Mouse (Mus musculus): ENCODE results near the gene Cd5.
A peak's percentile ranks its signal among the peaks of the same experiment; 100 is the strongest.

Cd5 gene

GRCm38 (mm10) chr19:10729889-10730288 is 8.9 kb downstream of the Cd5 start:
- no peak for DNase-seq (ENCODE audit: low spot score in 2 of 2)

- DNase-seq (ENCODE audit: low spot score in 2 of 2): no peak
Observed at GRCm38 (mm10) chr19:10724629-10725363, 14.0 kb downstream of the Cd5 start.

- no peak for DNase-seq (ENCODE audit: low spot score in 2 of 2)
Observed at GRCm38 (mm10) chr19:10723649-10724048, 15.2 kb downstream of the Cd5 start.

GRCm38 (mm10) chr19:10723084-10723483 is 15.7 kb downstream of the Cd5 start:
- no peak for DNase-seq (ENCODE audit: low spot score in 2 of 2)

GRCm38 (mm10) chr19:10721064-10721463 is 17.7 kb downstream of the Cd5 start:
- DNase-seq (ENCODE audit: low spot score in 2 of 2): no peak

- DNase-seq (ENCODE audit: low spot score in 2 of 2): no peak
Observed at GRCm38 (mm10) chr19:10720524-10720923, 18.3 kb downstream of the Cd5 start.

- no peak for DNase-seq (ENCODE audit: low spot score in 2 of 2)
Observed at GRCm38 (mm10) chr19:10719751-10720150, 19.1 kb downstream of the Cd5 start.

- DNase-seq (ENCODE audit: low spot score in 2 of 2): no peak
Observed at GRCm38 (mm10) chr19:10718251-10718775, 20.5 kb downstream of the Cd5 start.

GRCm38 (mm10) chr19:10715476-10715875 is 23.3 kb downstream of the Cd5 start:
- DNase-seq (ENCODE audit: low spot score in 2 of 2): no peak

- DNase-seq (ENCODE audit: low spot score in 2 of 2): peak; percentile 63 to 67
Observed at GRCm38 (mm10) chr19:10714682-10715475, 23.9 kb downstream of the Cd5 start.

GRCm38 (mm10) chr19:10714168-10714567 is 24.6 kb downstream of the Cd5 start:
- no peak for DNase-seq (ENCODE audit: low spot score in 2 of 2)

GRCm38 (mm10) chr19:10713551-10713950 is 25.3 kb downstream of the Cd5 start:
- no peak for DNase-seq (ENCODE audit: low spot score in 2 of 2)

GRCm38 (mm10) chr19:10712646-10713045 is 26.2 kb downstream of the Cd5 start:
- no peak for DNase-seq (ENCODE audit: low spot score in 2 of 2)

- no peak for DNase-seq (ENCODE audit: low spot score in 2 of 2)
Observed at GRCm38 (mm10) chr19:10712194-10712593, 26.6 kb downstream of the Cd5 start.

GRCm38 (mm10) chr19:10710751-10711150 is 28.1 kb downstream of the Cd5 start:
- DNase-seq (ENCODE audit: low spot score in 2 of 2): no peak

- DNase-seq (ENCODE audit: low spot score in 2 of 2): peak; percentile 46 to 49
Observed at GRCm38 (mm10) chr19:10710088-10710511, 28.7 kb downstream of the Cd5 start.

GRCm38 (mm10) chr19:10709360-10710087 is 29.3 kb downstream of the Cd5 start:
- DNase-seq (ENCODE audit: low spot score in 2 of 2): peak; percentile 76 to 82

- no peak for DNase-seq (ENCODE audit: low spot score in 2 of 2)
Observed at GRCm38 (mm10) chr19:10708900-10709299, 29.9 kb downstream of the Cd5 start.

- no peak for DNase-seq (ENCODE audit: low spot score in 2 of 2)
Observed at GRCm38 (mm10) chr19:10707881-10708280, 30.9 kb downstream of the Cd5 start.

GRCm38 (mm10) chr19:10707087-10707875 is 31.5 kb downstream of the Cd5 start:
- DNase-seq (ENCODE audit: low spot score in 2 of 2): no peak

GRCm38 (mm10) chr19:10703470-10703869 is 35.3 kb downstream of the Cd5 start:
- DNase-seq (ENCODE audit: low spot score in 2 of 2): no peak
